9 mouse cellular contexts compared by ENCODE assay signal in genomic region chr6:83541756-83542456, GRCm38 (mm10). TPM values are rescaled to one million over a fixed set of nuclear protein-coding genes. Genes with fewer than 3 reads are reported as not detected.
DNase-seq lines count a peak whose midpoint lies in the region; ATAC-seq and TF ChIP-seq lines count a peak whose summit lies in the region.
"Had no signal": no experiment of that assay in that cellular context is flagged by ENCODE, and none has a peak within 500 bp of the region (broad histone marks: within the 10 kb centered on the region; RNA-seq: fewer than 3 reads in every experiment).

No protein-coding gene starts in this region.

- H3K4me2 ChIP-seq in intestine, postnatal 0 days (replicated peaks; ENCODE audit: low read depth) = no peak overlapping the region
- no peak overlapping the region for H3K4me2 ChIP-seq in hindbrain, embryonic 16.5 days (ENCODE audit: low read length)
- no peak overlapping the region for H3K4me2 ChIP-seq in midbrain, embryonic 13.5 days (replicated peaks)
- H3K4me2 ChIP-seq: neural tube, embryonic 12.5 days had no signal

- no peak overlapping the region for H3K4me3 ChIP-seq in intestine, postnatal 0 days (ENCODE audit: low read depth, low read length)
- no peak overlapping the region for H3K4me3 ChIP-seq in hindbrain, embryonic 16.5 days (ENCODE audit: low read length)
- H3K4me3 ChIP-seq in midbrain, embryonic 13.5 days (replicated peaks) = no peak overlapping the region
- H3K4me3 ChIP-seq: neural tube, embryonic 12.5 days had no signal

- no peak for TF ChIP-seq CTCF in intestine, postnatal 0 days (IDR thresholded peaks at IDR 0.05; ENCODE audit: low read depth)

- ATAC-seq in cerebellum, adult (ENCODE audit: insufficient number of reproducible peaks, low FRiP score, low TSS enrichment) = peak; percentile 24; the same call in 1 of the 2 replicates
- peak; percentile 36; the same call in 1 of the 2 replicates for ATAC-seq in intestine, postnatal 0 days
- no peak for ATAC-seq in hindbrain, embryonic 16.5 days
- ATAC-seq in midbrain, embryonic 13.5 days = no peak

- peaks cover 31% of the 10 kb centered on the region for H3K36me3 ChIP-seq in intestine, postnatal 0 days (ENCODE audit: control insufficient read depth, insufficient read depth)
- H3K36me3 ChIP-seq in hindbrain, embryonic 16.5 days (ENCODE audit: control insufficient read depth, insufficient read depth, low read length) = 0 out of 2 replicates have a peak, but pooled peaks cover under 1% of the 10 kb centered on the region
- peaks cover 47% of the 10 kb centered on the region for H3K36me3 ChIP-seq in midbrain, embryonic 13.5 days

- H3K27me3 ChIP-seq in intestine, postnatal 0 days (replicated peaks; ENCODE audit: control insufficient read depth, insufficient read depth, low read length) = no peaks in the 10 kb centered on the region
- no peaks in the 10 kb centered on the region for H3K27me3 ChIP-seq in hindbrain, embryonic 16.5 days (replicated peaks; ENCODE audit: control insufficient read depth, insufficient read depth, low read length)
- no peaks in the 10 kb centered on the region for H3K27me3 ChIP-seq in midbrain, embryonic 13.5 days
- H3K27me3 ChIP-seq: neural tube, embryonic 12.5 days had no signal

- no peak overlapping the region for H3K9ac ChIP-seq in intestine, postnatal 0 days (ENCODE audit: low read depth, low read length)
- H3K9ac ChIP-seq in hindbrain, embryonic 16.5 days (ENCODE audit: low read depth, low read length) = no peak overlapping the region
- no peak overlapping the region for H3K9ac ChIP-seq in midbrain, embryonic 13.5 days (replicated peaks)
- H3K9ac ChIP-seq: neural tube, embryonic 12.5 days had no signal

- no peaks in the 10 kb centered on the region for H3K9me3 ChIP-seq in intestine, postnatal 0 days (ENCODE audit: control insufficient read depth)
- no peaks in the 10 kb centered on the region for H3K9me3 ChIP-seq in hindbrain, embryonic 16.5 days (ENCODE audit: control insufficient read depth, low read length)
- H3K9me3 ChIP-seq in midbrain, embryonic 13.5 days = no peaks in the 10 kb centered on the region
- H3K9me3 ChIP-seq: neural tube, embryonic 12.5 days had no signal

- H3K4me1 ChIP-seq in intestine, postnatal 0 days (replicated peaks; ENCODE audit: control insufficient read depth, insufficient read depth, low read length) = no peaks in the 10 kb centered on the region
- no peaks in the 10 kb centered on the region; the same call in 1 of the 2 replicates for H3K4me1 ChIP-seq in hindbrain, embryonic 16.5 days (ENCODE audit: control insufficient read depth, insufficient read depth, low read depth, low read length)
- no peaks in the 10 kb centered on the region for H3K4me1 ChIP-seq in midbrain, embryonic 13.5 days (replicated peaks)
- H3K4me1 ChIP-seq: neural tube, embryonic 12.5 days had no signal

- DNase-seq in kidney, postnatal 4 days = peak; percentile 22 to 26
- DNase-seq in kidney, adult 9 months = no peak
- peak; percentile 51 for DNase-seq in fibroblast of lung, adult 2 months (ENCODE audit: low read depth)
- DNase-seq in T-cell, adult 2 months (ENCODE audit: low spot score) = no peak

- WGBS in intestine, postnatal 0 days = 64% methylated on average over 11 of the region's 11 CpGs
- 70% methylated on average over 11 of the region's 11 CpGs for WGBS in hindbrain, embryonic 16.5 days
- WGBS in midbrain, embryonic 13.5 days = 79% methylated on average over 11 of the region's 11 CpGs

- peak overlapping the region; percentile 57 for H3K27ac ChIP-seq in intestine, postnatal 0 days (ENCODE audit: low read depth, low read length)
- no peak overlapping the region for H3K27ac ChIP-seq in hindbrain, embryonic 16.5 days (ENCODE audit: low read depth, low read length)
- no peak overlapping the region for H3K27ac ChIP-seq in midbrain, embryonic 13.5 days
- H3K27ac ChIP-seq: neural tube, embryonic 12.5 days had no signal

RNA-seq across cellular contexts. Expression of gene Actg2, which starts 5.8 kb away (rescaled TPM):
- 2,265 and 2,375 TPM in 2 replicates for polyA plus RNA-seq in intestine, postnatal 0 days (2015; fragmentation: Nextera tagmentation; extraction: Ambion mirVana)
- 3.4 and 3.5 TPM in 2 replicates for polyA plus RNA-seq in hindbrain, embryonic 16.5 days (2015; fragmentation: Nextera tagmentation; extraction: Ambion mirVana)
- polyA plus RNA-seq in midbrain, embryonic 13.5 days (2015; fragmentation: Nextera tagmentation; extraction: Ambion mirVana) = 1.5 and 2.1 TPM in 2 replicates

RNA-seq across cellular contexts. Expression of gene Stambp, which starts 30.6 kb away (rescaled TPM):
- 24.9 and 28.1 TPM in 2 replicates for polyA plus RNA-seq in intestine, postnatal 0 days (2015; fragmentation: Nextera tagmentation; extraction: Ambion mirVana)
- polyA plus RNA-seq in hindbrain, embryonic 16.5 days (2015; fragmentation: Nextera tagmentation; extraction: Ambion mirVana) = 61.3 and 62.8 TPM in 2 replicates
- polyA plus RNA-seq in midbrain, embryonic 13.5 days (2015; fragmentation: Nextera tagmentation; extraction: Ambion mirVana) = 48.6 and 55.3 TPM in 2 replicates

RNA-seq across cellular contexts. Expression of gene Dguok, which starts 35.1 kb away (rescaled TPM):
- 30.9 and 33.7 TPM in 2 replicates for polyA plus RNA-seq in intestine, postnatal 0 days (2015; fragmentation: Nextera tagmentation; extraction: Ambion mirVana)
- polyA plus RNA-seq in hindbrain, embryonic 16.5 days (2015; fragmentation: Nextera tagmentation; extraction: Ambion mirVana) = 68.0 and 69.6 TPM in 2 replicates
- 63.7 and 71.9 TPM in 2 replicates for polyA plus RNA-seq in midbrain, embryonic 13.5 days (2015; fragmentation: Nextera tagmentation; extraction: Ambion mirVana)

Comparison
In these comparisons a context has a peak if more than half of its experiments do, and no peak if none do; other contexts are left out.
1. DNase-seq: peak in kidney, postnatal 4 days (2 of 2) and fibroblast of lung, adult 2 months (single experiment); none in kidney, adult 9 months (single experiment) and T-cell, adult 2 months (single experiment).
2. ATAC-seq: peak in cerebellum, adult (single experiment) and intestine, postnatal 0 days (single experiment); none in hindbrain, embryonic 16.5 days (single experiment) and midbrain, embryonic 13.5 days (single experiment).
3. RNA of gene Actg2, which starts 5.8 kb away (polyA plus RNA-seq): 2,265 to 2,375 TPM in intestine, postnatal 0 days; 3.4 to 3.5 TPM in hindbrain, embryonic 16.5 days and 1.5 to 2.1 TPM in midbrain, embryonic 13.5 days; every median in the first group is over 100 times any median in the second.